Comparison of ENCODE assay signal across 10 mouse cellular contexts in genomic region chr8:6388651-6389050, GRCm38 (mm10).
"Had no signal": no experiment of that assay in that cellular context is flagged by ENCODE, and none has a peak within 500 bp of the region (broad histone marks: within the 10 kb centered on the region; RNA-seq: fewer than 3 reads in every experiment).

No protein-coding gene starts in this region.

- ATAC-seq: intestine, embryonic 16.5 days; liver, postnatal 0 days; midbrain, embryonic 15.5 days had no signal

- DNase-seq: kidney, adult 2 months; kidney, postnatal 14 days; liver, embryonic 13.5 days; liver, postnatal 0 days; lung, postnatal 14 days; retina, postnatal 1 day; right cerebral cortex, postnatal 25 days; thymus, postnatal 4 days had no signal
